Mouse (Mus musculus): ENCODE measurements around the gene Rnf26.

DNA sequence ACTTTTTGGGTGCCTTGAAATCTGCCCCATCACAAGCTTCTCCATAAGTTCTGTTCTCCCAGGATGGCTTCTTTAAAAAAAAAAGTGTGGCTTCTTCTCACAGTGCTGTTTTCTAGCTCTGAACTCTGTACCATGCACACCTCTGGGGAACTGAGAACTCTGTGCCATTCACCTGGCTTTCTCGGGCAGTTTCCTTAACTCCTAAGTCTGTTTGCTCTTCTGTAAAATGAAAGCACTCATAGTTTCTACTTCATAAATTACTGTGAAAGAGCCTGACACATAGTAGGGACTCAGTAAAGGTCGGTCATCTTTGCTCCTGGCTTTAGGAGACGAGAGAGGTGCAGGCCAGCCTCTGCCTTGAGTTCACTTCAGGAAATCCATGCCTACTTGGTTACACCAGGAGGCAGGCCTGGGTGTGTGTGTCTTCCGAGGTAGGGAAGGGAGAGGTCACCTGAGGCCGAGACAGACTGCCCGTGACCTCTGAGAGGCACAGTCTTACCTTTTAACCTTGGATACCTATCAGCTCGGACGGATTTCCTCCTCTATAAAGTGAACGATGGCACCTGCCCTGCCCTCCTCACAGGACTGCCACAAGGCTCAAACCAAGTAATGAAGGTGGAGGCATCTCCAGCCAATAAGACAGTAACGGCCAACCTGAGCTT lies 35.0 kb downstream of the Rnf26 start:
- TF ChIP-seq POLR2A (IDR thresholded peaks at IDR 0.05; ENCODE audit: insufficient read depth, low read depth, low read length): no peak
- no peak for TF ChIP-seq CTCF (IDR thresholded peaks at IDR 0.05)
